Mouse (Mus musculus) bone marrow, adult 2 months (tissue): ENCODE measurements around the gene Grm8.

Source experiments
- CTCF ChIP-seq: fragments of 200-500 bp; IDR thresholded peaks from 2 replicates; pipeline ENCODE4 v1.5.1; 2011; ENCODE audit warnings: low read length, control low read depth; ENCODE audit not compliant: control insufficient read depth, insufficient read depth
- POLR2A ChIP-seq: fragments of 200-500 bp; IDR thresholded peaks from 2 replicates; pipeline ENCODE4 v1.6.1; 2011; ENCODE audit warnings: low read depth, mild to moderate bottlenecking, control low read depth, low read length, borderline replicate concordance; ENCODE audit not compliant: control insufficient read depth

DNA sequence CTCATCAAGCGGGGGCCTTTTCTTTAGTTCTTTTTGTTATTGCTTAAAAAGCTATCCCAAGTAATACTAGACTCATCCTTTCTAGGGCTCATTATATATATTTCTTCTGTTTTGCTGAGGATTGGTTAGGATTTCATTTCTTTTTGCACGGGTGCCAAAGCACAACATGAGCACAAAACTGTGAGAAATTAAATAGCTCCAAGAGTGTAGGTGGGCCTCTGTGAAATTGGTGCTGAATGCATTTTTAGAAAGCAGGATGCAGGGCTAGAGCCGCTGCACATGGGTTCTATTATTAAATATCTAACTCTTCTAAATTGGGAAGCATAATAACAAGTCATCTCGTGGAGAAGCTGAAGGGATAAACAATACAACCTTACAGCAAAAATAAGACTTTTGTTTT is 345.8 kb downstream of the Grm8 start:
- TF ChIP-seq POLR2A (no peak), CTCF (no peak)
